Mouse (Mus musculus): ENCODE measurements around the gene Gm20806. TPM values are rescaled to one million over a fixed set of nuclear protein-coding genes. Genes with fewer than 3 reads are reported as not detected.
"Not testable (repeated sequence)": the region's sequence is repeated elsewhere in the genome, so short reads cannot be mapped to it uniquely, and the experiment has no call there.

Gene Gm20806
- not detected in 2 replicates for polyA plus RNA-seq (2015; fragmentation: Nextera tagmentation; extraction: Ambion mirVana)

GRCm38 (mm10) chrY:78837956-78838355 is at the start of gene Gm20806:
Gm20806 (minus strand) TSS chrY:78838056.
- not testable (repeated sequence) for DNase-seq (ENCODE audit: low spot score)

Data from thymus, postnatal 0 days (tissue).